Mouse (Mus musculus) cerebellum, adult 8-10 months (tissue): ENCODE results near the gene Hoxc10.

ENCODE experiments used
- DNase-seq: peaks from one replicate; pipeline ENCODE4 v3.0.0; 2022

The Hoxc10 gene

GRCm38 (mm10) chr15:102992206-102992605, 25.6 kb downstream of the Hoxc10 start:
- DNase-seq: no peak

- no peak for DNase-seq
Measured at GRCm38 (mm10) chr15:102992863-102993262, 26.3 kb downstream of the Hoxc10 start.

GRCm38 (mm10) chr15:102996548-102996947, 30.0 kb downstream of the Hoxc10 start:
- DNase-seq: no peak

GRCm38 (mm10) chr15:102997431-102997830, 30.8 kb downstream of the Hoxc10 start:
- no peak for DNase-seq

- no peak for DNase-seq
Measured at GRCm38 (mm10) chr15:102997939-102998355, 31.4 kb downstream of the Hoxc10 start, which contains the start of gene Hoxc6. TSS of gene Hoxc6 (plus strand) at chr15:102998257.

- no peak for DNase-seq
Measured at GRCm38 (mm10) chr15:102998608-102999182, 32.1 kb downstream of the Hoxc10 start.

- no peak for DNase-seq
Measured at GRCm38 (mm10) chr15:102999183-102999831, 32.7 kb downstream of the Hoxc10 start.

- DNase-seq: no peak
Measured at GRCm38 (mm10) chr15:102999955-103000354, 33.4 kb downstream of the Hoxc10 start.

- no peak for DNase-seq
Measured at GRCm38 (mm10) chr15:103000501-103000901, 33.9 kb downstream of the Hoxc10 start.

GRCm38 (mm10) chr15:103001370-103001769, 34.8 kb downstream of the Hoxc10 start:
- DNase-seq: no peak

GRCm38 (mm10) chr15:103002156-103002555, 35.6 kb downstream of the Hoxc10 start:
- no peak for DNase-seq

- no peak for DNase-seq
Measured at GRCm38 (mm10) chr15:103002821-103003448, 36.3 kb downstream of the Hoxc10 start.

- no peak for DNase-seq
Measured at GRCm38 (mm10) chr15:103005308-103005707, 38.7 kb downstream of the Hoxc10 start.

GRCm38 (mm10) chr15:103005797-103006196, 39.2 kb downstream of the Hoxc10 start:
- no peak for DNase-seq

GRCm38 (mm10) chr15:103006326-103006725, 39.7 kb downstream of the Hoxc10 start:
- no peak for DNase-seq

- DNase-seq: no peak
Measured at GRCm38 (mm10) chr15:103009265-103010111, 42.9 kb downstream of the Hoxc10 start.

- DNase-seq: no peak
Measured at GRCm38 (mm10) chr15:103010112-103010846, 43.7 kb downstream of the Hoxc10 start.

GRCm38 (mm10) chr15:103010847-103011555, 44.4 kb downstream of the Hoxc10 start:
- DNase-seq: no peak

GRCm38 (mm10) chr15:103011928-103012486, 45.4 kb downstream of the Hoxc10 start:
- no peak for DNase-seq

GRCm38 (mm10) chr15:103013238-103013984, 46.8 kb downstream of the Hoxc10 start:
- peak; percentile 29 for DNase-seq
